Mouse (Mus musculus) heart, embryonic 12.5 days (tissue): ENCODE measurements around the gene Mrpl45. TPM values are rescaled to one million over a fixed set of nuclear protein-coding genes. Genes with fewer than 3 reads are reported as not detected.
A peak's percentile ranks its signal among the peaks of the same experiment; 100 is the strongest.
"Not testable (repeated sequence)": the region's sequence is repeated elsewhere in the genome, so short reads cannot be mapped to it uniquely, and the experiment has no call there.

Experiments
- ATAC-seq: fragments of 200-750 bp; cut with Nextera tagmentation; 2 replicates; pipeline ENCODE4 v1.8.0; 2017; ENCODE audit warnings: moderate TSS enrichment, moderate library complexity; ENCODE audit not compliant: insufficient number of reproducible peaks, low FRiP score
- H3K27ac ChIP-seq: fragments of 300-500 bp; sonication (generic); 2 replicates; pipeline ENCODE4 v1.5.1; 2016; ENCODE audit warnings: mild to moderate bottlenecking, moderate library complexity; ENCODE audit not compliant: poor library complexity, severe bottlenecking
- H3K27me3 ChIP-seq: fragments of 300-500 bp; sonication (generic); replicated peaks from 2 replicates; pipeline ENCODE4 v1.6.1; 2016; ENCODE audit warnings: mild to moderate bottlenecking, moderate library complexity
- H3K36me3 ChIP-seq: fragments of 300-500 bp; sonication (generic); 2 replicates; pipeline ENCODE4 v1.6.1; 2016; ENCODE audit warnings: mild to moderate bottlenecking, moderate library complexity
- H3K4me1 ChIP-seq: fragments of 300-500 bp; sonication (generic); replicated peaks from 2 replicates; pipeline ENCODE4 v1.6.1; 2016; ENCODE audit warnings: mild to moderate bottlenecking
- H3K4me2 ChIP-seq: fragments of 300-500 bp; sonication (generic); 2 replicates; pipeline ENCODE4 v1.6.1; 2016; ENCODE audit warnings: mild to moderate bottlenecking, moderate library complexity
- H3K4me3 ChIP-seq: fragments of 300-500 bp; sonication (generic); 2 replicates; pipeline ENCODE4 v1.5.1; 2016; ENCODE audit warnings: mild to moderate bottlenecking
- H3K9ac ChIP-seq: fragments of 300-500 bp; sonication (generic); 2 replicates; pipeline ENCODE4 v1.6.1; 2016; ENCODE audit warnings: mild to moderate bottlenecking, moderate library complexity
- H3K9me3 ChIP-seq: fragments of 300-500 bp; sonication (generic); replicated peaks from 2 replicates; pipeline ENCODE4 v1.6.1; 2016; ENCODE audit warnings: mild to moderate bottlenecking, moderate library complexity
- WGBS: fragments of 180-500 bp; shearing (Covaris S2); methylation state at CpG from one replicate; pipeline ENCODE4 v1.1.7; 2016; 5-methylcytosine and 5-hydroxymethylcytosine counted together
- polyA plus RNA-seq: library from polyadenylated mRNA; unstranded; fragments of >200 nt; fragmentation: Nextera tagmentation; extraction: Ambion mirVana; gene quantifications from 2 replicates; pipeline ENCODE4 v1.2.1, GENCODE M21; 2016

Mrpl45 gene
- 62.7 and 63.4 TPM in 2 replicates for polyA plus RNA-seq

GRCm38 (mm10) chr11:97315504-97316503 lies at the start of gene Mrpl45:
Gene Mrpl45, plus strand, starts transcription at chr11:97315716.
- Histone ChIP-seq H3K4me1 (peaks cover 8% of the 10 kb centered on the region), H3K4me3 (peak within 1 kb of the TSS; percentile 68), H3K4me2 (peak within 1 kb of the TSS; percentile 60), H3K27me3 (no peaks in the 10 kb centered on the region), H3K9ac (peak within 1 kb of the TSS; percentile 68), H3K9me3 (no peaks in the 10 kb centered on the region), H3K36me3 (peaks cover 7% of the 10 kb centered on the region), H3K27ac (peak within 1 kb of the TSS; percentile 66; the same call in 1 of the 2 replicates)
- peak; percentile 95 for ATAC-seq
- WGBS, result under 1% methylated on average over 50 of the region's 50 CpGs

DNA sequence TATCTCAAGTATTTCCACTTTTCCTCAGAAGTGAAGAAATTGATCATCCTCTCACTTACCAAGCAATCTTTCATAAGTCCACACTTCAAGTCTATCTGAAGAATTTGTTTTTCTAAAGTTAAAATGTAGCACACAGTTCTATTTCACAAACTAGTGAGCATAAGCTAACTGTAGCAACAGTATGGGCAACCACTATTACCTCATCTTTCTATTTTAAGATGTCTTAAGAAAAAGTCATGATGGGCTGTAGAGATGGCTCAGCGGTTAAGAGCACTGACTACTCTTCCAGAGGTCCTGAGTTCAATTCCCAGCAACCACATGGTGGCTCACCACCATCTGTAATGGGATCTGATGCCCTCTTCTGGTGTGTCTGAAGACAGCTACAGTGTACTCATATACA lies 49.0 kb upstream of the Mrpl45 start:
- ATAC-seq, H3K9ac ChIP-seq, H3K27me3 ChIP-seq, H3K27ac ChIP-seq, H3K4me2 ChIP-seq, H3K4me1 ChIP-seq, H3K9me3 ChIP-seq, H3K4me3 ChIP-seq: not testable (repeated sequence)
- 85% methylated on average over 1 of the region's 1 CpGs for WGBS
- peaks cover 23% of the 10 kb centered on the region for H3K36me3 ChIP-seq

DNA sequence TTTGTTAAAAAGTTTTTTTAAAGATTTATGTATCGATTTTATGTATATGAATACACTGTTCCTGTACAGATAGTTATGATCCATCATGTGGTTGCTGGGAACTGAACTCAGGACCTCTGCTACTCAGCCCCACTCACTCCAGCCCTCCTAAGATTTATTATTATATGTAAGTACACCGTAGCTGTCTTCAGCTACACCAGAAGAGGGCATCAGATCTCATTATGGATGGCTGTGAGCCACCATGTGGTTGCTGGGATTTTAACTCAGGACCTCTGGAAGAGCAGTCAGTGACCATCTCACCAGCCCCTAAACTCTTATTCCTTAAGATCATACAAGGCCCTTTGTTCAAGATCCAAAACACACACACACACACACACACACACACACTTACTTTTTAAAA lies 45.5 kb upstream of the Mrpl45 start:
- WGBS, result 80% methylated on average over 2 of the region's 2 CpGs

GRCm38 (mm10) chr11:97272835-97273234 lies 42.7 kb upstream of the Mrpl45 start:
- H3K4me2 ChIP-seq, result no peak overlapping the region
- H3K27ac ChIP-seq, result no peak overlapping the region
- no peaks in the 10 kb centered on the region; the same call in 1 of the 2 replicates for H3K36me3 ChIP-seq
- no peak overlapping the region for H3K4me3 ChIP-seq
- WGBS, result 94% methylated on average over 4 of the region's 4 CpGs
- ATAC-seq, result no peak
- H3K9ac ChIP-seq, result no peak overlapping the region
- H3K27me3 ChIP-seq, result no peaks in the 10 kb centered on the region
- H3K4me1 ChIP-seq, result peaks cover 10% of the 10 kb centered on the region
- no peaks in the 10 kb centered on the region for H3K9me3 ChIP-seq

More for the DNA sequence above, 45.5 kb upstream of the Mrpl45 start:
- H3K4me1 ChIP-seq, H3K9me3 ChIP-seq, H3K4me2 ChIP-seq, H3K27me3 ChIP-seq, H3K4me3 ChIP-seq, H3K36me3 ChIP-seq, ATAC-seq, H3K9ac ChIP-seq, H3K27ac ChIP-seq: not testable (repeated sequence)

- Histone ChIP-seq H3K9ac (no peak overlapping the region), H3K4me2 (no peak overlapping the region), H3K9me3 (no peaks in the 10 kb centered on the region), H3K4me1 (peaks cover 18% of the 10 kb centered on the region), H3K27ac (no peak overlapping the region), H3K4me3 (no peak overlapping the region), H3K36me3 (no peaks in the 10 kb centered on the region), H3K27me3 (no peaks in the 10 kb centered on the region)
- 84% methylated on average over 5 of the region's 5 CpGs for WGBS
- ATAC-seq, result no peak
These were observed 41.9 kb upstream of the Mrpl45 start for GRCm38 (mm10) chr11:97273613-97274012.

GRCm38 (mm10) chr11:97274947-97275346 lies 40.6 kb upstream of the Mrpl45 start:
- 94% methylated on average over 6 of the region's 6 CpGs for WGBS
- not testable (repeated sequence) for H3K4me2 ChIP-seq, H3K27ac ChIP-seq, ATAC-seq, H3K27me3 ChIP-seq, H3K9me3 ChIP-seq, H3K9ac ChIP-seq, H3K36me3 ChIP-seq, H3K4me3 ChIP-seq
- H3K4me1 ChIP-seq, result peaks cover 25% of the 10 kb centered on the region

DNA sequence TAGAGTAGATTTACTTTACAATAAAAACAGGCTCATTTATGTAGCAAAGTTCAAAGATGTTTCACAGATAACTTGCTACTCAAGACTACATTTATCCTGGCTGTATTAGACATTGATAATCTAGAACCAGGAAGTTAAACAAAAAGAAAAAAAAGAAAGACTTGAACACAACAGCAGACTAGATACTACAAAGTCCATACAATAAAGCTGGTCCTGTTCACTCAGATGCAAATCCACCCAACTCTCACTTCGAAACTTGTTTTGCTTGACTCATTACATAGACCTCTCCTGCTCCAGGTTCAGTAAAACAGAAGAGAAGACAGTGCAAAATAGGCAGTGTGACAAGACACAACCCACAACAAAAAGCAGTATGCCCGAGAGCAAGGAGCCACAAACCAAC lies 40.2 kb upstream of the Mrpl45 start:
- peaks cover 25% of the 10 kb centered on the region for H3K4me1 ChIP-seq
- no peaks in the 10 kb centered on the region for H3K36me3 ChIP-seq
- H3K9me3 ChIP-seq, result no peaks in the 10 kb centered on the region
- WGBS, result 86% methylated on average over 2 of the region's 2 CpGs
- H3K4me2 ChIP-seq, result no peak overlapping the region
- H3K9ac ChIP-seq, result no peak overlapping the region
- no peaks in the 10 kb centered on the region for H3K27me3 ChIP-seq
- H3K27ac ChIP-seq, result no peak overlapping the region
- H3K4me3 ChIP-seq, result no peak overlapping the region
- ATAC-seq, result no peak

GRCm38 (mm10) chr11:97276019-97276418 lies 39.5 kb upstream of the Mrpl45 start:
- Histone ChIP-seq H3K9ac (no peak overlapping the region), H3K27me3 (no peaks in the 10 kb centered on the region), H3K27ac (no peak overlapping the region), H3K4me3 (no peak overlapping the region), H3K9me3 (no peaks in the 10 kb centered on the region), H3K4me2 (no peak overlapping the region), H3K4me1 (peaks cover 25% of the 10 kb centered on the region), H3K36me3 (no peaks in the 10 kb centered on the region)
- no peak for ATAC-seq
- 30% methylated on average over 1 of the region's 1 CpGs for WGBS

DNA sequence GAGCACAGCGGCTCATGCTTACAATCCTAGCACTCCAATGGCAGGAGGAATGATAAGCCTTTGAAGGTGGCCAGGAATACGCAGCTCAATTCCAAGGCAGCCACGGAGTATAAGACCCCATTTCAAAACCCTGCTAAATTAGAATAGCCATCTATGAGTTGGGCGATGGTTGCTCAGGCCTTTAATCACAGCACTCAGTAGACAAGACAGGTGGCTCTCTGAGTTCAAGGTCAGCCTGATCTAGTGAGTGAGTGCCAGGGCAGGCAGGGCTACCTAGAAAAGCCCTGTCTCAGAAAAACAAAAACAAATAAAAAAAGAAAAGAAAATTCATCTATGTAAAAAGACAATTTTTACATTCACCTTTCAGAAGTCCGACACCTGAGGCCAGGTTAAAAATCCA lies 38.4 kb upstream of the Mrpl45 start:
- no peak for ATAC-seq
- no peaks in the 10 kb centered on the region for H3K27me3 ChIP-seq
- H3K36me3 ChIP-seq, result no peaks in the 10 kb centered on the region
- no peak overlapping the region for H3K27ac ChIP-seq
- peak overlapping the region; percentile 16; the same call in 1 of the 2 replicates for H3K4me2 ChIP-seq
- H3K4me1 ChIP-seq, result peaks cover 25% of the 10 kb centered on the region
- no peaks in the 10 kb centered on the region for H3K9me3 ChIP-seq
- 62% methylated on average over 5 of the region's 5 CpGs for WGBS
- H3K4me3 ChIP-seq, result no peak overlapping the region
- no peak overlapping the region for H3K9ac ChIP-seq

- ATAC-seq, result no peak
- Histone ChIP-seq H3K4me1 (peaks cover 25% of the 10 kb centered on the region), H3K27ac (no peak overlapping the region), H3K9ac (peak overlapping the region; percentile 100), H3K9me3 (no peaks in the 10 kb centered on the region), H3K36me3 (no peaks in the 10 kb centered on the region), H3K27me3 (no peaks in the 10 kb centered on the region), H3K4me2 (peak overlapping the region; percentile 74), H3K4me3 (peak overlapping the region; percentile 84)
- WGBS, result 78% methylated on average over 6 of the region's 6 CpGs
These were observed 37.1 kb upstream of the Mrpl45 start for GRCm38 (mm10) chr11:97278456-97278855.

DNA sequence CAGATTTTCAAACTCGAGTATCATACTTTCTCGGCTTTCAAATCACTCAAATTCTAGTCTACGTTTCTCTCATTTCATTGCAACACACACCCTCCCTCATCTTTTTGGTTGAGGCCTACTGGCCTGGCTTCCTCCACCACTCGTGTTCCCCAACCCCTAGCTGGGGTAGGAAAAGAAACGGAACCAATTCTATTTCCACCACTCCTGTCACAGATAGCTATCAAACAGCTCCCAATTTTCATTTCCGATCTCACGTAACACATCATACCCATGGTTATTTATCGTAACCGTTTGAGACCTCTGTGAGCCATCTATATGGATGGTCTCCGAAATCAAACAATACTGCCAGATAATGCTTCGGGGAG lies 36.5 kb upstream of the Mrpl45 start:
- peak overlapping the region; percentile 100 for H3K9ac ChIP-seq
- peak overlapping the region; percentile 98 for H3K27ac ChIP-seq
- H3K27me3 ChIP-seq, result no peaks in the 10 kb centered on the region
- H3K4me1 ChIP-seq, result peaks cover 25% of the 10 kb centered on the region
- H3K4me3 ChIP-seq, result peak overlapping the region; percentile 84
- peak overlapping the region; percentile 74 for H3K4me2 ChIP-seq
- no peaks in the 10 kb centered on the region for H3K36me3 ChIP-seq
- ATAC-seq, result no peak
- H3K9me3 ChIP-seq, result no peaks in the 10 kb centered on the region
- WGBS, result 21% methylated on average over 11 of the region's 11 CpGs
